Mouse (Mus musculus): ENCODE data around the gene Pgm2. TPM values are rescaled to one million over a fixed set of nuclear protein-coding genes. Genes with fewer than 3 reads are reported as not detected.

Gene Pgm2
- polyA plus RNA-seq, 1 experiment, result 13.0 TPM

DNA sequence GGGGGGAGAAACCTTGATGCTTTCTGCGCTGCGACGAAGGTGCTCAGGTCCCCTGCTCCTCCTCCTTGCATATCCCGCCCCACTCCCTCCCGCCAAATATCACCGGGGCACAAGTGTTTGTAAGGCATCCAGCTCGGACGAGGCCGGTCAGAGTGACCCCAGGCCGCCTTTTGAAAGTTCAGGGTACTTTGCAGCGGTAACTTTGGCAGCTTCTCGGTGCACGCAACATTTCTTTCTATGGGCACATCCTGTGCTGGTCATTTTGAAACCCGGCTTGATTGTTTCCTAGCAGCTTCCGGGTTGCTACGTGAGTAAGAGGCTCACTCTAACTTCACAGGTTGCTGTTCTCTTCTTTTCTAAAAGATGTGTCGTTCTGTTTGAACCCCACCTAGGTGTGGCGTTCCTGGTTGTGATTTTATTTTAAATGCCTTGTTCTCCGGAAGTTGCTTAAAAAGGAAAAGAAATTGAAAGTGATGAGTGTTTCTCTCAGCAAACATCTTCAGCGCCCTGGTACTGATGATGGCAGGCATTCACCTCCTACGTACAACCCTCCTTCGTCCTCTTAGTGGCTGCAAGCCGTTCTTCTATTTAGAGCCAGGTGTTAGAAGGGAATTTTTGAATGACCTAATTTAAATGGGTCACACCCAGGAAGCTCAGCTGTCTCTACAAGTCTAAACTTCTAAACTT is 68.1 kb downstream of the Pgm2 start:
- Histone ChIP-seq H3K79me2 (ENCODE audit: control insufficient read depth, insufficient read depth) (peaks cover 23% of the 10 kb centered on the region), H3K4me3 (peak overlapping the region; percentile 82), H3ac (ENCODE audit: control insufficient read depth, insufficient read length) (peak overlapping the region; percentile 56), H3K36me3 (ENCODE audit: control insufficient read depth, insufficient read depth) (no peaks in the 10 kb centered on the region), H3K4me2 (ENCODE audit: low read depth) (peak overlapping the region; percentile 96), H3K27me3 (ENCODE audit: control insufficient read depth, insufficient read depth, insufficient read length) (no peaks in the 10 kb centered on the region)
- TF ChIP-seq MAX (IDR thresholded peaks at IDR 0.05; ENCODE audit: low read depth) (no peak), SRF (IDR thresholded peaks at IDR 0.05; ENCODE audit: control insufficient read depth, insufficient read length, low read depth) (no peak), POLR2A (IDR thresholded peaks at IDR 0.05; ENCODE audit: insufficient read length, low read depth) (no peak), REST (IDR thresholded peaks at IDR 0.05; ENCODE audit: insufficient read depth, insufficient read length) (no peak), CEBPB (IDR thresholded peaks at IDR 0.05; ENCODE audit: insufficient read depth, poor library complexity, severe bottlenecking) (no peak), POLR2AphosphoS2 (IDR thresholded peaks at IDR 0.05; ENCODE audit: insufficient read length, low read depth) (no peak), MYOG (IDR thresholded peaks at IDR 0.05; ENCODE audit: control insufficient read depth in 1 of 3, insufficient read depth in 1 of 3, insufficient read length in 2 of 3, low read depth in 2 of 3) (no peak), E2F4 (IDR thresholded peaks at IDR 0.05; ENCODE audit: insufficient read depth) (no peak), TCF3 (IDR thresholded peaks at IDR 0.05; ENCODE audit: insufficient read length, low read depth) (no peak), USF1 (IDR thresholded peaks at IDR 0.05; ENCODE audit: low read depth) (no peak), TCF12 (IDR thresholded peaks at IDR 0.05; ENCODE audit: insufficient read depth, poor library complexity, severe bottlenecking) (no peak), MYOD1 (IDR thresholded peaks at IDR 0.05; ENCODE audit: control insufficient read depth in 1 of 3, insufficient read length in 2 of 3, low read depth in 2 of 3) (no peak)

DNA sequence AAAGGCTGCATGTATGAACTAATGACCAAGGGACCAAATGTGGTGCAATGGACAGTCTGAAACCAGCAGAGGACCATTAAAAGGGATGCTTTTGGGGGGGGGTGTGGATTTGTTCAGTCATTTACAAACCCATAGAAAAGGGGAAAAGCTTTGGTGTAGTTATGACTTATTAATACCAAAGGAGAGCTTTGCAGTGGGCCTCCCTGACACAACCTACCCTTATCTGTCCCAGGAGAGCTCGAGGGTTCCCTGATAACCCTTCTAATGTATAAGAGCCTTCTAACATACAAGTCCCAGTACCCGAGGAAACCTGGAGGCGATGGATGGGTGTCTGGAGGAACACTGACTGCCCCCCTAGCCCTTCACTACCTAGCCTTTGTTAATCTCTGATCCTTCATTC is 69.2 kb downstream of the Pgm2 start:
- Histone ChIP-seq H3K79me2 (ENCODE audit: control insufficient read depth, insufficient read depth) (peaks cover 23% of the 10 kb centered on the region), H3K36me3 (ENCODE audit: control insufficient read depth, insufficient read depth) (no peaks in the 10 kb centered on the region), H3K4me2 (ENCODE audit: low read depth) (peak overlapping the region; percentile 96), H3K4me3 (peak overlapping the region; percentile 82), H3K27me3 (ENCODE audit: control insufficient read depth, insufficient read depth, insufficient read length) (no peaks in the 10 kb centered on the region), H3ac (ENCODE audit: control insufficient read depth, insufficient read length) (no peak overlapping the region)
- TF ChIP-seq MAX (IDR thresholded peaks at IDR 0.05; ENCODE audit: low read depth), result no peak
- no peak for TF ChIP-seq MYOG (IDR thresholded peaks at IDR 0.05; ENCODE audit: control insufficient read depth in 1 of 3, insufficient read depth in 1 of 3, insufficient read length in 2 of 3, low read depth in 2 of 3)
- TF ChIP-seq USF1 (IDR thresholded peaks at IDR 0.05; ENCODE audit: low read depth), result no peak
- no peak for TF ChIP-seq SRF (IDR thresholded peaks at IDR 0.05; ENCODE audit: control insufficient read depth, insufficient read length, low read depth)
- TF ChIP-seq TCF3 (IDR thresholded peaks at IDR 0.05; ENCODE audit: insufficient read length, low read depth), result no peak
- TF ChIP-seq E2F4 (IDR thresholded peaks at IDR 0.05; ENCODE audit: insufficient read depth), result no peak
- TF ChIP-seq MYOD1 (IDR thresholded peaks at IDR 0.05; ENCODE audit: control insufficient read depth in 1 of 3, insufficient read length in 2 of 3, low read depth in 2 of 3), result no peak
- TF ChIP-seq POLR2A (IDR thresholded peaks at IDR 0.05; ENCODE audit: insufficient read length, low read depth), result no peak
- TF ChIP-seq POLR2AphosphoS2 (IDR thresholded peaks at IDR 0.05; ENCODE audit: insufficient read length, low read depth), result no peak

- Histone ChIP-seq H3K27me3 (ENCODE audit: control insufficient read depth, insufficient read depth, insufficient read length) (no peaks in the 10 kb centered on the region), H3ac (ENCODE audit: control insufficient read depth, insufficient read length) (no peak overlapping the region), H3K4me2 (ENCODE audit: low read depth) (peak overlapping the region; percentile 96), H3K36me3 (ENCODE audit: control insufficient read depth, insufficient read depth) (no peaks in the 10 kb centered on the region), H3K79me2 (ENCODE audit: control insufficient read depth, insufficient read depth) (peaks cover 23% of the 10 kb centered on the region), H3K4me3 (no peak overlapping the region)
- TF ChIP-seq SRF (IDR thresholded peaks at IDR 0.05; ENCODE audit: control insufficient read depth, insufficient read length, low read depth) (no peak), REST (IDR thresholded peaks at IDR 0.05; ENCODE audit: insufficient read depth, insufficient read length) (no peak), USF1 (IDR thresholded peaks at IDR 0.05; ENCODE audit: low read depth) (no peak), TCF3 (IDR thresholded peaks at IDR 0.05; ENCODE audit: insufficient read length, low read depth) (no peak), MYOD1 (IDR thresholded peaks at IDR 0.05; ENCODE audit: control insufficient read depth in 1 of 3, insufficient read length in 2 of 3, low read depth in 2 of 3) (no peak)
Observed at GRCm38 (mm10) chr5:64162582-64162981, 69.8 kb downstream of the Pgm2 start.

DNA sequence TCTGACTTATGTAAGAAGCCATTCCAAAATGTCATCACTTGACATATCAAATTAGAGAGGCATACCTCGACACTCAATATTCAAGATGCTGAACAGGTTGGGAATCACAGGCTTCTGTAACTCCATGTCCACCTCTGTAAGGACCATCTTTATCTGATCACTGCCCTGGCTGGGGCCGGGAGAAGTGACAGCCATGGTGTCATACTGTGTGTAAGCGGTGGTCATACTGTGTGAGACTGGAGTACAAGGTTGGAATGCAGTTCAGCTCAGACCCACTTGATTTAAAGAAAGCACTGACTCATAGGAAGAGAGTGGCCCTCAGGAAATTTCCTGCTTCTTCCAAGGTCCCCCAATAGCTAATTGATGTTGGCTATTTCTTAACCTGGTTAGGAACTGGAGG is 71.7 kb downstream of the Pgm2 start:
- Histone ChIP-seq H3K27me3 (ENCODE audit: control insufficient read depth, insufficient read depth, insufficient read length) (no peaks in the 10 kb centered on the region), H3K4me2 (ENCODE audit: low read depth) (no peak overlapping the region), H3ac (ENCODE audit: control insufficient read depth, insufficient read length) (no peak overlapping the region), H3K4me3 (no peak overlapping the region), H3K79me2 (ENCODE audit: control insufficient read depth, insufficient read depth) (peaks cover 23% of the 10 kb centered on the region), H3K36me3 (ENCODE audit: control insufficient read depth, insufficient read depth) (no peaks in the 10 kb centered on the region)
- TF ChIP-seq REST (IDR thresholded peaks at IDR 0.05; ENCODE audit: insufficient read depth, insufficient read length) (no peak), CEBPB (IDR thresholded peaks at IDR 0.05; ENCODE audit: insufficient read depth, poor library complexity, severe bottlenecking) (no peak), POLR2AphosphoS2 (IDR thresholded peaks at IDR 0.05; ENCODE audit: insufficient read length, low read depth) (no peak), MAX (IDR thresholded peaks at IDR 0.05; ENCODE audit: low read depth) (no peak), SRF (IDR thresholded peaks at IDR 0.05; ENCODE audit: control insufficient read depth, insufficient read length, low read depth) (no peak), TCF3 (IDR thresholded peaks at IDR 0.05; ENCODE audit: insufficient read length, low read depth) (no peak), E2F4 (IDR thresholded peaks at IDR 0.05; ENCODE audit: insufficient read depth) (no peak), USF1 (IDR thresholded peaks at IDR 0.05; ENCODE audit: low read depth) (no peak)

DNA sequence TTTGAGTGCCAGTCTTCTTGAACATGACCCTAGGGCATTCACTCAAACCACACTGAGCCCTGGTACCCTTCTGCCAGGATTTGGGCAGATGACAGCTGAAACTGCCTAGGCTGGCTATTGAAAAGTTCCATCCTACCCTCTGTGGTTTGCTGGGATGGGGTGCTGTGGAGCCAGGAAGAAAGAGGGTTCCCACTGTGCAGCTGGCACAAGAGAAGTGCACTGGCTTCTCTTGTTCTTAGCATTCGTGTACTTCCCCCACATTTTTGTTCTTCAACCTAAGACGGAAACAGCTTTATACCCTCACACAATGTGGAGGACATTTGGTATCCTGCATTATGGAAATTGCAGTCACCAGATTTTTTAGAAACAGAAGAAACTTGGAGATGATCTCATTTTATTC is 73.1 kb downstream of the Pgm2 start:
- no peaks in the 10 kb centered on the region for H3K27me3 ChIP-seq (ENCODE audit: control insufficient read depth, insufficient read depth, insufficient read length)
- no peak overlapping the region for H3K4me3 ChIP-seq
- H3ac ChIP-seq (ENCODE audit: control insufficient read depth, insufficient read length), result no peak overlapping the region
- H3K4me2 ChIP-seq (ENCODE audit: low read depth), result no peak overlapping the region
- TF ChIP-seq MYOD1 (IDR thresholded peaks at IDR 0.05; ENCODE audit: control insufficient read depth in 1 of 3, insufficient read length in 2 of 3, low read depth in 2 of 3), result peak; percentile 2 to 77 (median 62)
- no peak for TF ChIP-seq REST (IDR thresholded peaks at IDR 0.05; ENCODE audit: insufficient read depth, insufficient read length)
- TF ChIP-seq MYOG (IDR thresholded peaks at IDR 0.05; ENCODE audit: control insufficient read depth in 1 of 3, insufficient read depth in 1 of 3, insufficient read length in 2 of 3, low read depth in 2 of 3), result peak in 2 of 3 experiments; percentile 70 to 71
- peaks cover 27% of the 10 kb centered on the region for H3K79me2 ChIP-seq (ENCODE audit: control insufficient read depth, insufficient read depth)
- H3K36me3 ChIP-seq (ENCODE audit: control insufficient read depth, insufficient read depth), result no peaks in the 10 kb centered on the region
